Mouse (Mus musculus) cerebellum, adult (tissue): ENCODE data around the gene Pea15a.
"Not testable (repeated sequence)": the region's sequence is repeated elsewhere in the genome, so short reads cannot be mapped to it uniquely, and the experiment has no call there.

Source experiments
- ATAC-seq: cut with Nextera tagmentation; 2 replicates; pipeline ENCODE4 v1.9.2; 2017; ENCODE audit warnings: mild to moderate bottlenecking, moderate library complexity, mixed read lengths; ENCODE audit not compliant: insufficient number of reproducible peaks, low FRiP score, low TSS enrichment

Pea15a gene

GRCm38 (mm10) chr1:172206141-172206917 is at the start of gene Pea15a:
Gene Pea15a (minus strand): TSS chr1:172206804.
- ATAC-seq = peak; percentile 64

GRCm38 (mm10) chr1:172247679-172248078 is 41.1 kb upstream of the Pea15a start:
- no peak for ATAC-seq

DNA sequence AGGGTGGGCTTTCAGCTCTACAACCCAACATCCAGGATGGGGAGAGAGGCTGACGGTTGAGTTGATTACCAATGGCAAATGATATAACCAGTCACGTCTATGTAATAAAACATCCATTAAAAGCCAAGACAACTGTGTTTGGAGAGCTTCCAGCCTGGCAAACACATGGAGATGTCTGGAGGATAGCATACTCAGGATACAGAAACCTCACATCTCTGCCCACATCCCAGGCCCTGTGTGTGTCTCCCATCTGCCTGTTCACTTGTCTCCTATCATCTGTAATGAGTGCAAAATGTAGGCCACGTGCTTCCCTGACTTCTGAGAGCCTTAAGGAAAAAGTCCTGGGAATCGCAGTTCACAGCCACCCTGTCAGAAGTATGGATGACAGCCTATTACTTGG is 40.6 kb upstream of the Pea15a start:
- no peak for ATAC-seq

DNA sequence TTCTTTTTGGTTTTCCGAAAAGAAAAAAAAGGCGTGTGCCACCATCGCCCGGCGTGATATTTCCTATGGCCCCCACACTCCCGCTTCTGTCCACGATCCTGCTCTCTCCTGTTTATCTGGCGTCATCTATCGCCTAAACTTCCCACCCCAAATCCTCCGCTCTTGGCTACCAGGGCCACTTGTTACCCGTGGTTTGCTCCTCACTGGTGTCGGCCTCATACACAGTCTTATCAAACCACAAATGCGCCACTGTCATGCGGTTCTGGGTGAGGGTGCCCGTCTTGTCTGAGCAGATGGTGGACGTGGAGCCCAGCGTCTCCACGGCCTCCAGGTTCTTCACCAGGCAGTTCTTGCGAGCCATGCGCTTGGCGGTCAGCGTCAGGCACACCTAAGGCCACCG is 38.0 kb upstream of the Pea15a start:
- ATAC-seq = not testable (repeated sequence)

DNA sequence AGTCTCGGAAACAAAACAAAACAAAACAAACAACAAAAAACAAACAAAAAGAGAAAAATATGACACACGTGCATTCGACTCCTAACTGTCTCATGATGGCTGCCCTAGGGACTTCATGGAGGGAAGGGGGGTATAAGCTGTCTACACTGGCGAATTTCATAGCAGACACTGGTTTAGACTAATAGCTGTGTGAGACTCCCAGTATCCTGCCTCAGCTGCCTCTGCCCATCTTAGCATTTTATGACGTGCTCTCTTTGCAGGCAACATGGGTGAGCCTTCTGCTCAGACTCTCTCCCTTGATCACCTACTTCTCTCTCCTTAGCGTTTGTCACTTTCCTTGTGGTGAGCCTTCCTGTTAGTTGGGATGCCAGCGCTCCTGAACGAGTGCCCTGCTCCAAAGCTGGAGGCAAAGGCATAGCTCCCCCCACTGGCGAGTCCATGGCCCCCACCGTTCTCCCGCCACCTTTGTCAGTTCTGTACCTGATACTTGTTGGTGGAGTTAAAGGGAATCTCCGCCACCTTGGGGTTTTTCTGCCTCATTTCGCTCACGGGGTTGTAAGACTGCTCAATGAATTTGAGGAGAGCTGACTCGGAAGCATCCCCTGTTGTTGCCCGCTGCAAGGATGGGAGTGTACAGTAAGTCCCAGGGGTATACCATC is 37.1 kb upstream of the Pea15a start:
- ATAC-seq = peak; percentile 40; the same call in 1 of the 2 replicates

- ATAC-seq = no peak
Observed at GRCm38 (mm10) chr1:172242401-172242800, 35.8 kb upstream of the Pea15a start.

DNA sequence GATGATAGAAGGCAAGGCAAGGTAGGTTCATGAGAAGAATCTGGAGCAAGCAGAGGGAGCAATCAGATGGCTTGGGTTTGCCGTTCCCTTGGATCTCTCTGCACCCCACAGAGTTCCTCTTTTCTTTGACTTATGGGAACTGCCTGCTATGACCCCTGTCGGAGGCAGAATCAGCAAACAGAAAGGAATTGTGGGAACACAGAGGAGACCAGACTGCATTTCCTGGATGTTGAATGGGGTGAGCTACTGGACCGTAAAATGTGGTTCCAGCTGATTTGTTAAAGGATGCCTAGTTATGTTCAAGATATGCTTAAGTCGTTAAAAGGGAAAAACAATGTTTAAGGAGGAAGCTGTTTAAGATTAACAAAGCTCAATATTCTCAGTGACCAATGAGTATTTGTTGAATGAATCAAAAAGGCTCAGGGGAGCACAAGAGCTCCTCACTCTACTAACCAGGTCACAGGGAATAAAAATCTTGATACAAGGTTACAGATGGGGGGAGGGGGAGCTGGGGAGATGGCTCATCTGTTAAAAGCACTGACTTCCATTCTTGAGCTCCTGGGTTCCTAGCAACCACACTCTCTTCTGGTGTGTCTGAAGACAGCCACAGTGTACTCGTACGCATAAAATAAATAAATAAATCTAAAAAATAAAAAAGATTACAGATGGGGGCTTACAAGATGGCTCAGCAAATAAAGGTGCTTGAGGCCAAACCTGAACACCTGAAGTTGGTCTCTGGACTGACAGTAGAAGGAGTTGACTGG is 34.5 kb upstream of the Pea15a start:
- no peak for ATAC-seq

DNA sequence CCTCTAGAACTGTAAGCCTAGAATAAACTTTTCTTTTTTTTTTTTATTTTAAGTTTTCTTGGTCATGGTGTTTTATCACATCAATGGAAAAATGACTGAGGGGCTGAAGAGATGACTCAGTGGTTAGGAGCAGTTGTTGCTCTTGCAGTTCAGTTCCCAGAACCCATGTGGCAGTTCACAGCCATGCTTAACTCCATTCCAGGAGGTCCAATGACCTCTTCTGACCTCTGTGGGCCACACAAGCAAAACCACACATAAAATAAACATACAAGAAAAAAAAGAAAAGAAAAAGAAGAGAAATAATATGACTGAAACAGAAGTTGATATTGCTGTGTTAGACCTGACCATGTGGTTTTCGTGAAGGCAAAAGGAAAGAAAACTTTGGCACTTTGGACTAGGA is 22.6 kb upstream of the Pea15a start:
- ATAC-seq = no peak

- peak; percentile 64; the same call in 1 of the 2 replicates for ATAC-seq
Observed at GRCm38 (mm10) chr1:172228209-172228608, 21.6 kb upstream of the Pea15a start.

DNA sequence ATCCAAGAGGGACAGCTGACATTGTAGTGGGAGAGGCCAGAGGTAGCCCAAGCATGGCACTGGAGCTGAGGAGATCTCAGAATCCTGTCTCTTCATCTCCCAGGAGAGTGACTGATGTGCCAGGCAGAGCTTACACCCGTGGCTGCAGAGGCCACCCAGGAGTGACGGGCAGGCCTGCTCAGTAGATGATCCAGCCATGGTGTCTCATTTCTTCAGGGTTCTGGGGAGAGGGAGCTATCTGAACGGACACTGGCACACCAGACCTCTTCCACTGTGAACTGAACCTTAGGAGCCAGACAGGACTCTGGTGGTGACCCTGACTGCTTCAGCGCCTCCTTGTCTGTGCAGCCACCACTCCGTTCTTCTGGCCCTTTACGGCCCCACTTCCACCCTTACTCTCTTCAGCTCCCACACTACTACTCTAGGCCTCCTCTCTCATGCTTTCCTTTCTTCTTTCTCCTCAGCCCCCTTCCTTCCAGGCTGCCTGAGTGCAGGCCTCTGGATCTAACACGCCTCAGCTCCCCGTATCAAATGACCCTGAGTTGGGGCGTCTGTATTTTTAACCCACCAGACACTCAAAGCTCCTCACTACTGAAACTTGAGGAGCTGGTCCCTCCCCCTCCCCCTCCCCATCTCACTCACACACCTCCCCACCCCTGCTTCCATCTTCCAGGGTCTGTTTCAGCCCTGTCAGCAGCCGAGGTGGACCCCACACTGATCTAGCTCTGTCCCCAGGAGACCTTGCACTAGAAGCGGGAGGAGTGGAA is 14.9 kb upstream of the Pea15a start:
- ATAC-seq = no peak

GRCm38 (mm10) chr1:172220414-172220813 is 13.8 kb upstream of the Pea15a start:
- ATAC-seq = no peak

DNA sequence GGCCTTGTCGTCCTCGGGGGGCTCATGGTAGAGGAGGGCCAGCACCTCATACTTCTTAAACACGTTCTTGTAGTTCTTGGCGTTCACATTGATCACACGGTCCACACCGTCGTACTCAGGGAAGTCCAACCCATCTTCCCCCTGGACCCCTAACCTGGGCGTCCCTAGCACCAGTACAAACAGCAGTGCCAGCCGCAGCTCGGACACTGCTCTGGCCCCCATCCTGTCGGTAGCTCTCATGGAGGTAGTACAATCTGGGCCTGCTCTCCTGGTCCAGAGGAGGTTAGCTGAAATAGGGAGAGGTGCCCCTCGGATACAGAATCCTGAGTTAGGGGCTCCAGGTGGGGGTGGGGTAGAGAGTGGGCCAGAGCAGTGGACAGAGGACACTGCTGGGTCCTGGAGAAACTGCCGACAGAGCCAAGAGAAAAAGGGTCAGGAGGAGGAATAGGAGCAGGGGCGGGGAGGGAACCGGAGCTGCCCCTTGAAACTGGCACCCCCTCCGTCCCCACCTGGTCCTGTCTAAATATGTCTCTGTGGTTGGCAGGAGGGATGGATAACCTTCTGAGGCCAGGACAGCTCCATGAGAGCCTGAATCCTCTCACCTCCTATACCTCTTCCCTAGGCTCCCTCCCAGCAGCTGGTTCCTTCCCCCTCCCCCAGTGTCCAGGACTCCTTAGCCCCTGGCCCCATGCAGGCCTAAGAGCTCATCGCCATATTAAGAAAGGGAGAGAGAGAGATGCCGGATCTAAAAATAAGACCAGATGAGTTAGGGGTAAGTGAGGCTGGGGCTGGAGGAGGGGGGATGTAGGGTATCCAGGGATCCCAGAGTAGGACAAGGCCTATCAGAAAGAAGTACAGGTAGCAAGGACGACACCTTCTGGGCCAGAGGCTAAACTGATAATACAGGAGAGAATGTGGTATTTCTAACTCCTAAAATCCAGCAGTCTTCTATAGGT is 13.1 kb upstream of the Pea15a start, which contains the start of gene Casq1:
Gene Casq1 (minus strand): TSS at position 418 of the 956 bp plus-strand sequence.
- ATAC-seq = no peak

- no peak for ATAC-seq
Observed at GRCm38 (mm10) chr1:172218164-172218910, 11.7 kb upstream of the Pea15a start.

DNA sequence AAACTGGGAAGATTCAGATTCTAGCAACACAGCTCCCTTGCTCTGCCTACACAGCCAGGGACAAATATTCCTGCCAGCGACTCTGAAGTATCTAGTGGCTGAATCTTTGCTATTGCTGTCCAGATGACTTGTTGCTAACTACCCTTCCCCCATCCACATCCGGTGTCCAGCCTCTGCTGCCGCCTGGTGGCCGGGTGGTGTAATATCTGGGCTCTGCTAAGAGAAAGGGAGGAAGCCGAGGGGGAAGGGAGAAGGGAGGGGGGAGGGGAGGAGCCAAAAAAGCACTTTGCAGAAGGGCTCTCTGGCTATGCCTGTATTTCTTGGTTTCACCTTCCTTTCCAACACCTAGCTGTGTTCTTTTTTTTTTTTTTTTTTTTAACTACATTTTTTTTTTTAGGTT is 10.5 kb upstream of the Pea15a start:
- peak; percentile 28 for ATAC-seq

DNA sequence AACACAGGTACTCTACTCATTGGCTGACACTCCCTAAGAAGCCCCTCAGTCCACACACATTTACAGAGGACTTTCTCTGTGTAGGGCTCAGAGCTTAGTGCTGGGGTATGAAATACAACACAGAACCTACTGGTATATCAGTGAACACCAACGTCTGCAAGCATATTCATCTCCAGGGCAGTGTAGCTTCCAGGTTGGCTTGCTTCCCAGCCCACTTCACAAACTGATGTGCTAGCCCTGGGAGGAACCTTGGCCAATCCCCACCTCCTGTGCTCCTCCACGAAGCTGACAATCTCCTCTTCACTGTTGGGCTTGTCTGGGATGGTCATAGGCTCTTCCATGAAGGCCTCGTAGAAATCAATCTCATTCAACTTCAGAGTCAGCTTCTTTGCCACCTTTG is 8.1 kb upstream of the Pea15a start:
- ATAC-seq = no peak

- no peak for ATAC-seq
Observed at GRCm38 (mm10) chr1:172213771-172214170, 7.2 kb upstream of the Pea15a start.

DNA sequence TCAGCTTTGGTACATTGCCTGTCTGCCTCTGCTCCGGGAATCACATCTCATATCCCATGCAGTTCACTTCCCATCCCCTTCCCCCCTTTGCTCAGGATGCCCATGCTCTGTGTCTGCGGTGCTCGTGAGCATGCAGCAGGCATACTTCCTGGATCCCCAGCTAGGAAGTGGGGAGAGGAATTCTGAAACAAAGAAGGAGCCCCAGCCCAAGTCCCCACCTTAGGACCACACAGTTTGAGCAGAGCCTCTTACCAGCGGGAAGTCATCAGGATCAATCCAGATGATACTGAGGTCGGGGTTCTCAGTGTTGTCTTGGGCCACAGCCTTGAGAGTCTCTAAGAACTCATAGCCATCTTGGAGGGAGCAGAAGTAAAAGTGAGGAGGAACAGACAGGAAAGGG is 6.2 kb upstream of the Pea15a start:
- ATAC-seq = no peak

GRCm38 (mm10) chr1:172207111-172207584 is 544 bp upstream of the Pea15a start:
- ATAC-seq = no peak
